Mouse (Mus musculus) heart, embryonic 12.5 days (tissue): Measurements from ENCODE around the gene Spats2. TPM values are rescaled to one million over a fixed set of nuclear protein-coding genes. Genes with fewer than 3 reads are reported as not detected.
A peak's percentile ranks its signal among the peaks of the same experiment; 100 is the strongest.
"Not testable (repeated sequence)": the region's sequence is repeated elsewhere in the genome, so short reads cannot be mapped to it uniquely, and the experiment has no call there.

Experiments used
- ATAC-seq: fragments of 200-750 bp; cut with Nextera tagmentation; 2 replicates; pipeline ENCODE4 v1.8.0; 2017; ENCODE audit warnings: moderate TSS enrichment, moderate library complexity; ENCODE audit not compliant: insufficient number of reproducible peaks, low FRiP score
- H3K27ac ChIP-seq: fragments of 300-500 bp; sonication (generic); 2 replicates; pipeline ENCODE4 v1.5.1; 2016; ENCODE audit warnings: mild to moderate bottlenecking, moderate library complexity; ENCODE audit not compliant: poor library complexity, severe bottlenecking
- H3K27me3 ChIP-seq: fragments of 300-500 bp; sonication (generic); replicated peaks from 2 replicates; pipeline ENCODE4 v1.6.1; 2016; ENCODE audit warnings: mild to moderate bottlenecking, moderate library complexity
- H3K36me3 ChIP-seq: fragments of 300-500 bp; sonication (generic); 2 replicates; pipeline ENCODE4 v1.6.1; 2016; ENCODE audit warnings: mild to moderate bottlenecking, moderate library complexity
- H3K4me1 ChIP-seq: fragments of 300-500 bp; sonication (generic); replicated peaks from 2 replicates; pipeline ENCODE4 v1.6.1; 2016; ENCODE audit warnings: mild to moderate bottlenecking
- H3K4me2 ChIP-seq: fragments of 300-500 bp; sonication (generic); 2 replicates; pipeline ENCODE4 v1.6.1; 2016; ENCODE audit warnings: mild to moderate bottlenecking, moderate library complexity
- H3K4me3 ChIP-seq: fragments of 300-500 bp; sonication (generic); 2 replicates; pipeline ENCODE4 v1.5.1; 2016; ENCODE audit warnings: mild to moderate bottlenecking
- H3K9ac ChIP-seq: fragments of 300-500 bp; sonication (generic); 2 replicates; pipeline ENCODE4 v1.6.1; 2016; ENCODE audit warnings: mild to moderate bottlenecking, moderate library complexity
- H3K9me3 ChIP-seq: fragments of 300-500 bp; sonication (generic); replicated peaks from 2 replicates; pipeline ENCODE4 v1.6.1; 2016; ENCODE audit warnings: mild to moderate bottlenecking, moderate library complexity
- WGBS: fragments of 180-500 bp; shearing (Covaris S2); methylation state at CpG from one replicate; pipeline ENCODE4 v1.1.7; 2016; 5-methylcytosine and 5-hydroxymethylcytosine counted together
- polyA plus RNA-seq: library from polyadenylated mRNA; unstranded; fragments of >200 nt; fragmentation: Nextera tagmentation; extraction: Ambion mirVana; gene quantifications from 2 replicates; pipeline ENCODE4 v1.2.1, GENCODE M21; 2016

The Spats2 gene
- polyA plus RNA-seq, 1 experiment from 2014 or later = 57.2 TPM

DNA sequence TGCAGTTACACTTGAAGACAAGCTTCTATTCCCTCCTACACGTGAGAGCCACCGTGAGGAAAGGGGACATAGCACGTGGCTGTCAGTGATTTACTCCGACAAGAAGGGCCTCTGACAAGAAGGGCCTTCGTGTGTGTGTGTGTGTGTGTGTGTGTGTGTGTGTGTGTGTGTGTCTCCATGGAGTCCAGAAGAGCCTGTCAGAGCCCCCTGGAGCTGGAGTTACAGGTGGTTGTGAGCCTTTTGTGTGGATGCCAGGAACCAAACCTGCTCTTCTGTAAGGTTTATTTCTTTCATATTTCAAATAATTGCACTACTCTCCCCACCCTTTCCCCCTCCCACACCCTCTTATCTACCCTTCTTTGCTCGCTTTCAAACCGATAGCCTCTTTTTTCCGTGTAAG, 25.6 kb downstream of the Spats2 start:
- Histone ChIP-seq H3K4me1 (peaks cover 18% of the 10 kb centered on the region), H3K4me3 (no peak overlapping the region), H3K9me3 (no peaks in the 10 kb centered on the region), H3K27ac (no peak overlapping the region), H3K9ac (no peak overlapping the region), H3K4me2 (no peak overlapping the region), H3K36me3 (peaks cover 56% of the 10 kb centered on the region), H3K27me3 (no peaks in the 10 kb centered on the region)
- no peak for ATAC-seq
- 48% methylated on average over 8 of the region's 8 CpGs for WGBS

DNA sequence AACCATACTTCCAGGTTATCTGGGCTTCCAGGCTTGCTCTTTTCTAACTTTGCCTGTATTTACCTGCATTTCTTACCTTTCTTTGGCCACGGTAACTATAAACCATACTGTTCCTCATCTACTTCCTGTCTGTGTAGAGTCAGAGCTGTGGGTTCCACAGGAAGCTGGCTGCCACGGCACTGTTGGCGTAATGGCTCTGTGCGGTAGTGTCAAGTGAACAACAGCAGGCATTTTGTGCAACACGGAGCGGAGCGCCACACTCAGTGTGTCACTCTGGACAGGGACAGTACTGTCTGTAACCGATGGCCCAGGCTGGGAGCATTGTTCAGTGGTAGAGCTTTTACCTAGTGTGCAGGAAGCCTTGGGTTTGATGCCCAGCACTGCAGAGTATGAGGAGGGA, 27.8 kb downstream of the Spats2 start:
- 90% methylated on average over 8 of the region's 8 CpGs for WGBS
- H3K4me3 ChIP-seq = no peak overlapping the region
- no peaks in the 10 kb centered on the region for H3K9me3 ChIP-seq
- ATAC-seq = no peak
- peaks cover 40% of the 10 kb centered on the region for H3K36me3 ChIP-seq
- no peaks in the 10 kb centered on the region for H3K27me3 ChIP-seq
- no peak overlapping the region for H3K9ac ChIP-seq
- no peak overlapping the region for H3K27ac ChIP-seq
- peaks cover 18% of the 10 kb centered on the region for H3K4me1 ChIP-seq
- H3K4me2 ChIP-seq = no peak overlapping the region

DNA sequence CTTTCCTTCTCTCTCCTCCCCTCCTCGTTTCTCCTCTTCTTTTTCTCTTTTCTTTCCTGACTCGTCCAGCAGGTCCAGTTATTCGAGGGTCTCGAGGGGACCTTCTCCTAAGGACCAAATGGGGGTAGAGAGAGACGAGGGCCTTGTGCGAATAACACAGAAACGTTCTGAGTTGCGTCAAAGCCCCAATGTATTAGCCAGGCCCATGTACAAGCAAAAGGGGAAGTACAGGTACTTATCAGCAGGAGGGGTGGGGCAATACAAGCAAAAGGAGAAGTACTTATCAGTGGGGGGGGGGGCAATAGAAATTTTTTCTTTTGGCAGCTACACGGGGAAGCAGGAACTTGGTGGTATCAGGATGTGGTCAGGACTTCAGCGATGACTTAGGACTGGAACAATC, 28.8 kb downstream of the Spats2 start:
- not testable (repeated sequence) for ATAC-seq, H3K27me3 ChIP-seq, H3K4me3 ChIP-seq, H3K9me3 ChIP-seq, H3K4me2 ChIP-seq, H3K27ac ChIP-seq, H3K9ac ChIP-seq
- Histone ChIP-seq H3K36me3 (peaks cover 32% of the 10 kb centered on the region), H3K4me1 (peaks cover 18% of the 10 kb centered on the region)
- 68% methylated on average over 10 of the region's 10 CpGs for WGBS

DNA sequence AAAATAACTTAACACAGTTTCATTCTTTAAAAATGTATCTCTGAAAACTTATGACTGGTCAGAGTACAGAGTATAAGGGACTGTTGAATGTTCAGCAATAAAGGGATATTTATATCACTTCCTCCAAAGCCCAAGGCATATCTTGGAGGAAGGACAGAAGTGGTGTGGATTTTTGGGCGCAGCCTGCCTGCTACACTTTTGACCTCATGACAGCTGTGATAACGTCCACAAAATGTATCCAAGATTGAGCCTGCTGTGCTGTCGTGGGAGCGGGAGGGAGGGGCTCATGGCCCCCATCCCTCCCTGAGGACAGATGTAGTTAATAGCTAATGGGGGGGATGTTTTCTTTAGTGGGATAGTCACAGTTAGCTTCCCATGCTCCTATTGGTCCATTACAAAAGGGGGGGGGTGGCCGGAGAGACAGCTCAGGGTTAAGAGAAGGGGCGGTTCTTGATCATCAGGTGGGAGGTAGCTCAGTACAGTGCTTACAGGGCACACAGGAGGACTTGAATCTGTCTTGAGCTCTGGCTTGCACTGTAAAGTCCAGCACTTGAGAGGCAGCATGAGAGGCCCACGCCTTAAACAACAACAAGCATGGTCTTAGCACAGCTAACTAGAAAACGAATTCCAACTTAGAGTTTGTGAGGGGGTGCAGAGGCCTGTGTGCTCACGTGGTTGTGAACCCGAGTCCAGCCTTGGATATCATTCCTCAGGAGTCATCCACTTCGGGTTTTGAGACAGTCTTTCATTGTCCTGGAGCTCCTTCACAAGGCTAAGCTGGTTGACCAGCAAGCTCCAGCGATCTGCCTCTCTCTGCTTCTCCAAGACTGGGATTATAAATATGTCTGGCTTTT, 38.0 kb downstream of the Spats2 start:
- H3K9me3 ChIP-seq = 0 out of 2 replicates have a peak, but pooled peaks cover 3% of the 10 kb centered on the region
- WGBS = 42% methylated on average over 12 of the region's 12 CpGs
- peak overlapping the region; percentile 35 for H3K4me2 ChIP-seq
- no peaks in the 10 kb centered on the region for H3K27me3 ChIP-seq
- peaks cover 20% of the 10 kb centered on the region for H3K4me1 ChIP-seq
- peaks cover 28% of the 10 kb centered on the region for H3K36me3 ChIP-seq
- H3K9ac ChIP-seq = no peak overlapping the region
- H3K4me3 ChIP-seq = no peak overlapping the region
- peak overlapping the region; percentile 58 for H3K27ac ChIP-seq
- ATAC-seq = peak; percentile 74

DNA sequence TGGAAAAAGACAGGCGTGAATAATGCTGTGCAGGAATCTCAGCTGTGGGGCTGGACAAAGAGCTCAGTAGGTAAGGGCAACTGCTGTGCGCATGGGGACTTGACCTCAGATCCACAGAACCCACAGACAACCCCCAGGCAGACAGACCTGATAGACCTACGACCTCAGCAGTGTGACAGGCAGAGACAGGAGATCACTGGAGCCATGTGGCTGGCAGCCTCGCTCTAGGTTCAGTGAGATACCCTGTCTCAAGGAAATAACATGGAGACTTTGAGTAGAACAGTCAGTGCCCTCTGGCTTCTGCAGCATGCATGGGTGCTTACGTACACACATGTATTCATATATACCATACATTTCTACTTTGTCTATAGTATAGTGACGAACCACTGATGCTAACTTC, 46.4 kb downstream of the Spats2 start:
- peak overlapping the region; percentile 51; the same call in 1 of the 2 replicates for H3K27ac ChIP-seq
- no peak overlapping the region for H3K4me3 ChIP-seq
- H3K36me3 ChIP-seq = peaks cover 53% of the 10 kb centered on the region
- H3K9ac ChIP-seq = no peak overlapping the region
- ATAC-seq = no peak
- H3K4me1 ChIP-seq = peaks cover 7% of the 10 kb centered on the region
- H3K4me2 ChIP-seq = no peak overlapping the region
- 73% methylated on average over 6 of the region's 6 CpGs for WGBS
- H3K9me3 ChIP-seq = 0 out of 2 replicates have a peak, but pooled peaks cover 4% of the 10 kb centered on the region
- no peaks in the 10 kb centered on the region for H3K27me3 ChIP-seq

DNA sequence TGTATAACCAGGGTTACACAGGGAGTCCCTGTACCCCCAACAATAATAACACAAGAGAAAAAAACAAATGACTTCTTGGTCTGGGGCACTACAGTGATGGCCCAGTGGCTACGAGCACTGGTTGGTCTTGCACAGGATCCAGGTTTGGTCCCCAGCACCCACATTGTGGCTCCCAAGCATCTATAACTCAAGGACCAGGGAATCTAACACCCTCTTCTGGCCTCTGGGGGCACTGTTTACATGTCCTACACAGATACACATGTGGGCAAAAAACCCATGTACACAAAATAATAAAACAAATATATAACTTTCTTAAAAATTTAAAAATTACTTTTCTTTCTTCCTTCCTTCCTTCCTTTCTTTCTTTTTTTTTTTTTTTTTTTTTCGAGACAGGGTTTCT, 53.9 kb downstream of the Spats2 start:
- H3K4me3 ChIP-seq = no peak overlapping the region
- H3K9ac ChIP-seq = no peak overlapping the region
- H3K4me2 ChIP-seq = no peak overlapping the region
- WGBS = 89% methylated on average over 1 of the region's 2 CpGs
- peaks cover 79% of the 10 kb centered on the region for H3K36me3 ChIP-seq
- no peak overlapping the region for H3K27ac ChIP-seq
- no peaks in the 10 kb centered on the region for H3K9me3 ChIP-seq
- H3K27me3 ChIP-seq = no peaks in the 10 kb centered on the region
- ATAC-seq = no peak
- H3K4me1 ChIP-seq = no peaks in the 10 kb centered on the region

DNA sequence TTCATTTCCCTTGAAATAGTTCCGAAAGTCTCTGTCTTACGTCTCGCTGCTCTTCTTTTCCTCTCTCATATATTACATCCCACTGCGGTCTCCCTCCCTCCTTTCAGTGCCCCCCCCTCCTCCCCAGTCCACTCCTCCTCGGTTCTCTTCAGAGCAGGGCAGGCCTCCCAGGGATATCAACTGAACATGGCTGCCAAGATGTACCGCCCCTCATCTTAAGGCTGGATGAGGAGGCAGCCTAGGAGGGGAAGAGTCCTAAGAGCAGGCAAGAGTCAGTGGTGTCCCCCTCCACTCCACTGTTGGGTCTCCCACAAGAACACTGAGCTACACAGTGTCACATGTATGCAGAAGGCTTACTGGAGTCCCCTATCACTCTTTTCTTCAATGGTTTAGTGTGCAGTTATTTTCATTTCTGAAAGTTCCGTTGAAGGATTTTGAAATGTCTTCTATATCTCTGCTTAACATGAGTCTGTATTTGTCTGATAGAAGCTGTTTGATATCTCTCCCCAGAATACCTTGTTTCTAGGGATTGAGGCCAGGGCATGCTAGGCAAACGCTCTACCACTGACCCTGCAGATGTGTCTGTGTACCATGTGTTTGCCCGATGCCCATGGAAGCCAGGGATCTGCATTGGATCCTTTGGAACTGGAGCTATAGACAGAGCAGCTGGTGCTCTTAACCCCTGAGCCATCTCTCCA, 58.6 kb downstream of the Spats2 start:
- Histone ChIP-seq H3K27ac (no peak overlapping the region), H3K9ac (no peak overlapping the region), H3K36me3 (peaks cover 90% of the 10 kb centered on the region), H3K4me2 (no peak overlapping the region), H3K4me1 (no peaks in the 10 kb centered on the region), H3K4me3 (no peak overlapping the region), H3K27me3 (no peaks in the 10 kb centered on the region), H3K9me3 (no peaks in the 10 kb centered on the region)
- no peak for ATAC-seq
- 84% methylated on average over 9 of the region's 9 CpGs for WGBS

DNA sequence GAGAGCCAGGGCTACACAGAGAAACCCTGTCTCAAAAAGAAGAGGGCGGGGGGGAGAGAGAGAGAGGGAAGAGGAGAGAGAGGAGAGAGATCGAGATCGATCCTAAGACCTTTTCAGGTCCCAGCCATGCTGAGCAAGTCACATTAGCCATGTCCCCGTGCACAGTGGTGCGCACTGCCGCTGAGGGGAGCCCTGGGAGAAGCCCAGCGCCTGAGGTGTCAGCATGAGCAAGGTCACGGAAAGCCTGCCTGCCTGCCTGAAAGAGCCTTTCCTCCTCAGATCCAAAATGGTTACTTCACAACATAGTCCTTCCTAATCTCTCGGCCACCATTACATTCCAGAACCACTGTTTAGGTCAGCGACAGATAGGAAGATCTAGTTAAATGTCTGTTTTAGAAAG, 68.6 kb downstream of the Spats2 start:
- no peak overlapping the region for H3K4me2 ChIP-seq
- WGBS = 79% methylated on average over 10 of the region's 10 CpGs

DNA sequence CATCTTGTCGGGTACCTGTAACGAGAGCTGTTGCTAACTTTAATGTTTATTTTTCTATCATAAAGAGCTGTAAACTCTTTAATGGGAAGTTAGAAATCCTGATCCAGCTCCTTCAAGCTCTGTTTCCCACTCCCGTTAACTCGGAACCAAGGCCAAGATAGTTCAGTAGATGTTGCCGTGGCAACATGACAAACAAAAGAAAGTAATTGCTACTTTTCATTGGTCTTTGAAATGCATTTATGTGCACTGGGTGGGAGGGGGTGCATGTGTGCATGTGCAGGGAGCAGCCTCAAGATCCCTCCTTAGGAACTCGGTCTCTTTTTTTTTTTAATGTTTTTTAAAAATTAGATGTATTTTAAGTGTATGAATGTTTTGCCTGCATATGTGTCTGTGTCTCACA, 69.3 kb downstream of the Spats2 start:
- 86% methylated on average over 6 of the region's 6 CpGs for WGBS
- H3K27ac ChIP-seq = no peak overlapping the region
- no peak overlapping the region for H3K9ac ChIP-seq
- ATAC-seq = no peak
- no peak overlapping the region for H3K4me2 ChIP-seq
- H3K27me3 ChIP-seq = no peaks in the 10 kb centered on the region
- H3K36me3 ChIP-seq = peaks cover 65% of the 10 kb centered on the region
- no peak overlapping the region for H3K4me3 ChIP-seq
- H3K9me3 ChIP-seq = no peaks in the 10 kb centered on the region
- H3K4me1 ChIP-seq = no peaks in the 10 kb centered on the region

More for the DNA sequence above, 68.6 kb downstream of the Spats2 start:
- no peak for ATAC-seq
- no peak overlapping the region for H3K4me3 ChIP-seq
- H3K4me1 ChIP-seq = no peaks in the 10 kb centered on the region
- no peaks in the 10 kb centered on the region for H3K9me3 ChIP-seq
- H3K36me3 ChIP-seq = peaks cover 65% of the 10 kb centered on the region
- no peak overlapping the region for H3K27ac ChIP-seq
- H3K9ac ChIP-seq = no peak overlapping the region
- no peaks in the 10 kb centered on the region for H3K27me3 ChIP-seq

DNA sequence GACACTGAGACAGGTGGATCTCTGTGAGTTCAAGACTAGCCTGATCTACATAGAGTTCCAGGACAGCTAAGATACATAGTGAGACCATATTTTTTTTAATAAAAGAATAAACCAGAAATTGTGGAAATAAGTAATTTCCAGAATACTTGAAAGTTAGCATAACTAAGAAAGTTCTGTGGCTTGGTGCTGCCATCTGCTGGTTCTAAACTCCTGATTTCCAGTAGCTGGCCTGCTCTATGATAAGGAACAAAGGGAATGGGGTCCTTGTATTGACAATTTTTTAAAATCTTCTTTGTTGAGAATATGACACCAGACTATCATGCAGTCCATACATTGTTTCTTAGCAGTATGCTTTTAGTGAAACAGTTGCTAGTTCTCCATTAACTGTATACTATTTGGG, 73.0 kb downstream of the Spats2 start:
- no peak overlapping the region for H3K9ac ChIP-seq
- H3K27me3 ChIP-seq = no peaks in the 10 kb centered on the region
- H3K4me2 ChIP-seq = no peak overlapping the region
- no peak overlapping the region for H3K27ac ChIP-seq
- no peak for ATAC-seq
- no peak overlapping the region for H3K4me3 ChIP-seq
- peaks cover 68% of the 10 kb centered on the region for H3K36me3 ChIP-seq
- H3K9me3 ChIP-seq = no peaks in the 10 kb centered on the region
- H3K4me1 ChIP-seq = no peaks in the 10 kb centered on the region

DNA sequence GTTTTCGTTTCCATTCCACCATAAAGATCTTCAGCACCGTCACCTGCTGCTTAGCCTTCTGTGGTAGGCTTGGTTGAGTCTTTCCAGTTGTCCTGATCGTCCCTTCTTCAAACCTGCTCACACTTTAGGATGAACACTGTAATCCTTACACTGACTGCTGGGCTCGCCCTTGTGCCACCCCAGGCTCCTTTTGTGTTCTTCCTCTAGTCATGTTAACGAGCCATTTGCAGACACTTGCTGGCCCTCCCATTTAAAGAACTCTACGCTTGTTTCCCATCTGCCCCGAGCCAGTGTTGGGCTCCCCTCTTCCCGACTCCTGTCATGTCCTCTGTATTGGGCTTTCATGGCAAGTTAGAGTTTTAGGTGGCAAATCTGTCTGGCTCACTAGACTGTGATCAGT, 80.2 kb downstream of the Spats2 start:
- H3K36me3 ChIP-seq = peaks cover 72% of the 10 kb centered on the region
- H3K9ac ChIP-seq = no peak overlapping the region
- 68% methylated on average over 8 of the region's 8 CpGs for WGBS
- H3K27me3 ChIP-seq = no peaks in the 10 kb centered on the region
- no peaks in the 10 kb centered on the region for H3K9me3 ChIP-seq
- H3K4me1 ChIP-seq = peaks cover 5% of the 10 kb centered on the region
- no peak overlapping the region for H3K27ac ChIP-seq
- no peak overlapping the region for H3K4me3 ChIP-seq
- no peak for ATAC-seq
- H3K4me2 ChIP-seq = no peak overlapping the region
